Mouse (Mus musculus) liver, embryonic 13.5 days (tissue): ENCODE results near the gene Cryl1. TPM values are rescaled to one million over a fixed set of nuclear protein-coding genes. Genes with fewer than 3 reads are reported as not detected.

ENCODE experiments used
- ATAC-seq: fragments of 200-750 bp; cut with Nextera tagmentation; 2 replicates; pipeline ENCODE4 v1.8.0; 2017; ENCODE audit warnings: low read depth, mild to moderate bottlenecking, moderate number of reproducible peaks, moderate library complexity
- DNase-seq: peaks from one replicate; pipeline ENCODE4 v3.0.0; 2022
- H3K27ac ChIP-seq: fragments of 300-500 bp; sonication (generic); 2 replicates; pipeline ENCODE4 v1.5.1; 2015; ENCODE audit warnings: moderate library complexity, mild to moderate bottlenecking, inconsistent platforms
- H3K27me3 ChIP-seq: fragments of 300-500 bp; sonication (generic); 2 replicates; pipeline ENCODE4 v1.6.1; 2015; ENCODE audit warnings: mild to moderate bottlenecking, inconsistent platforms
- H3K36me3 ChIP-seq: fragments of 300-500 bp; sonication (generic); 2 replicates; pipeline ENCODE4 v1.6.1; 2015; ENCODE audit warnings: mild to moderate bottlenecking, inconsistent platforms
- H3K4me1 ChIP-seq: fragments of 300-500 bp; sonication (generic); replicated peaks from 2 replicates; pipeline ENCODE4 v1.6.1; 2015; ENCODE audit warnings: inconsistent platforms
- H3K4me2 ChIP-seq: fragments of 300-500 bp; sonication (generic); 2 replicates; pipeline ENCODE4 v1.6.1; 2015; ENCODE audit warnings: inconsistent platforms, mild to moderate bottlenecking, moderate library complexity
- H3K4me3 ChIP-seq: fragments of 300-500 bp; sonication (generic); replicated peaks from 2 replicates; pipeline ENCODE4 v1.5.1; 2015; ENCODE audit warnings: mild to moderate bottlenecking, inconsistent platforms
- H3K9ac ChIP-seq: fragments of 300-500 bp; sonication (generic); 2 replicates; pipeline ENCODE4 v1.6.1; 2015; ENCODE audit warnings: mild to moderate bottlenecking, inconsistent platforms
- H3K9me3 ChIP-seq: fragments of 300-500 bp; sonication (generic); replicated peaks from 2 replicates; pipeline ENCODE4 v1.6.1; 2016; ENCODE audit warnings: inconsistent platforms
- WGBS: fragments of 180-500 bp; shearing (Covaris S2); methylation state at CpG from one replicate; pipeline ENCODE4 v1.1.7; 2015; ENCODE audit not compliant: insufficient replicate concordance; 5-methylcytosine and 5-hydroxymethylcytosine counted together
- polyA plus RNA-seq: library from polyadenylated mRNA; unstranded; fragments of >200 nt; fragmentation: Nextera tagmentation; extraction: Ambion mirVana; gene quantifications from 2 replicates; pipeline ENCODE4 v1.2.1, GENCODE M21; 2015

The Cryl1 gene
- polyA plus RNA-seq, 1 experiment from 2014 or later: 7.0 TPM

DNA sequence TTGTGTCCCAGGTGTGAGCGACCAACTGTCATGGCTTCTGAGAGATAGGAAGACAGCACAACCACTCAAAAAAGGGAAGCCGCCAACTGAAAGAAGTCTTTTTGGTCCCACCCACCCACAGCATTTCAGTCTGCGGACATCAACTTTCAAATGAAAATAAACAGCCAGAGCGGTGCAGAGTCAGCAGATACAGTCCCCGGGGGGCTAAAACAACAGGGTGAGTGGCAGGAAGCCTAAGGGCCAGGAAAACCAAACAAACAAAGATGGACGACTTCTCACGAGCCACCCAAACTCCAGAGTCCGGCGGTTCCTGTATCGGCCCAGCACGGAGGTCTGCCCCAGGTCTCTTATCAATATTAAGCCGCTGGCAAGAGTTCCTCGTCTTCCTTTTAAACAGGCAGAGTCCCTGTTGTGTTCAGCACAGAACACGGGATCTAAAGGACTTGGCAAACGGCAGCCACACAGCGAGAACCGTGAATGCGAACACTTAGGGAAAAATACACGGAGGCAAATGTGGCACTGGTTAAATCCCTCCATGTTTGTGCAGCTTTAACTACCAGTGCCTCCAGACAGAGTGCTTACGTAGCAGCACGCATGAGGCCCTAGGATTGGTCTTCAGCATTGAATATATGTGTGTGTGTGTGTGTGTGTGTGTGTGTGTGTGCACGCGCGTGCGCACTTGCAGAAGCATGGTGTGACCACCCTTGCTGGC, 53.4 kb downstream of the Cryl1 start:
- 0 out of 2 replicates have a peak, but pooled peaks have one; percentile 23 for ATAC-seq
- H3K27ac ChIP-seq: peak overlapping the region; percentile 5; the same call in 1 of the 2 replicates
- H3K4me2 ChIP-seq: peak overlapping the region; percentile 50
- DNase-seq: no peak
- WGBS: 44% methylated on average over 25 of the region's 25 CpGs
- H3K9ac ChIP-seq: peak overlapping the region; percentile 19; the same call in 1 of the 2 replicates
- H3K4me1 ChIP-seq: peaks cover 27% of the 10 kb centered on the region
- no peaks in the 10 kb centered on the region for H3K9me3 ChIP-seq
- peak overlapping the region; percentile 26 for H3K4me3 ChIP-seq
- no peaks in the 10 kb centered on the region for H3K27me3 ChIP-seq
- H3K36me3 ChIP-seq: no peaks in the 10 kb centered on the region

DNA sequence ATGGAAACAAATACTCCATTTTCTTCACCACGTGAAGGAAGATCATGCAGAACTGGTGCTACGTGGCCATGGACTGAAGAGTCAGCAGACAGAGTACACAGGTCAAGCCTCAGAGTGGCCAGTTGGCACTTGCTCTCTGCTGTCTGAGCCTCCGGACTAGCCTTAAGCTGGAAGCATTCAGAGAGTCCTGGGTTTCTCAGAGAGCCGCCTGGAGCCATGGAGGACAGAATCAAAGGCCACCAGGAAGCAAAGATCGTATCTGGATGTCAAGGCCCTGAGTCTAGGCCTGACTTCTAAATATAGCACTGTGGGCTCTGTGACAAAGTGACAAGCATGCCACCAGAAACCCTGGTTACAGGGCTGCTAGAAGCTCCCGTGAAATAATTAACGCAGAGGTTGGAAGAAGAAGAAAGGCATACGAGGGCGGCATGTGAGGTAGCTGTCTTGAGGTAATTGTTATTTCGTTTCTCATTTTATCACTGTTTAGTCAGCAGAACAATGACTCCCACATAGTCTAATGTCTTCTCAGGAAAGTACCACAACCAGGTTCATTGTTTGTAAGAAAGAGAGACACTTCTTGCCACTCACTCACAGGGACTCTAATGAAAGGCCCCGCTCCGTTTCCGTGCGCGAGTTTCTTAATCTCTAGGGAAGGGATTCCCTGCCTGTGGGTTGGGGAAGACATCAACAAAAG, 55.1 kb downstream of the Cryl1 start:
- Histone ChIP-seq H3K27ac (no peak overlapping the region), H3K4me1 (peaks cover 18% of the 10 kb centered on the region), H3K4me3 (no peak overlapping the region), H3K4me2 (no peak overlapping the region), H3K27me3 (no peaks in the 10 kb centered on the region), H3K9ac (no peak overlapping the region), H3K36me3 (no peaks in the 10 kb centered on the region), H3K9me3 (no peaks in the 10 kb centered on the region)
- 57% methylated on average over 15 of the region's 15 CpGs for WGBS
- DNase-seq (no peak), ATAC-seq (no peak)

DNA sequence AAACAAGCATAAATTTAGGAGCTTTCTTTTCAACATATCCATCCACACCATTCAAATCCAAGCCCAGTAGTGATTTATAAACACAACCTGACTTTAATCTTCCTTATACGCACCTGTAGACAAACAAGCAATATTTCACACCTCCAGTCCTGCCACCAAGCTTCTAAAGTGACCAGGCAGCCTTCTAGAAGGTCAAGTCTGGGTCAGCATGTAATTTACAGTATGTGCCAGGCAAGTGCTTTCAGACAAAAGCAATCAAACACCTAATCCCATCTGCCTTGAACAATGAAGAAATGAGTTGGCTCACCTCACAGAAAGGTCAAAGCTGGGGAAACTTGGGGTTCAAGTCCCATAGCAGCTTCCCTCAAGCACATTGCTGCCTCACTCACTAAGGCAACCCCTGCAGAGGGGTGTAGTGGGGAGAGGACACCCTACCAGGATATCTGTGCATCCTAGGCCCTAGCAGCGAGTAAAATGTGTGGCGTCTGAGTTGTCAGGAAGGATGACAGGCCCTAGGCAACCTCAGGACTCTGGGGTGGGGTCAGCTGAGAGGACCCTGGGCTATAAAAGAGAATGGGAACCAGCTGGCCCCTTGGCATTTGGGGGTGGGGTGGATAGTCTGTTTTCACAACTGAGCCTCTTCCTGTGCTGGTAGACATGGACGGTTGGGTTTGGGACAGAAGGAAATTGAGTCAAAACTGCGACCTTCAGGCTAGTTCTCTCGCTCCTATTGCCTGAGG, 55.8 kb downstream of the Cryl1 start:
- H3K9me3 ChIP-seq: no peaks in the 10 kb centered on the region
- no peaks in the 10 kb centered on the region for H3K36me3 ChIP-seq
- no peak overlapping the region for H3K4me2 ChIP-seq
- ATAC-seq (no peak), DNase-seq (no peak)
- no peak overlapping the region for H3K4me3 ChIP-seq
- no peaks in the 10 kb centered on the region for H3K27me3 ChIP-seq
- H3K9ac ChIP-seq: no peak overlapping the region
- peaks cover 18% of the 10 kb centered on the region for H3K4me1 ChIP-seq
- 58% methylated on average over 6 of the region's 6 CpGs for WGBS
- H3K27ac ChIP-seq: no peak overlapping the region

DNA sequence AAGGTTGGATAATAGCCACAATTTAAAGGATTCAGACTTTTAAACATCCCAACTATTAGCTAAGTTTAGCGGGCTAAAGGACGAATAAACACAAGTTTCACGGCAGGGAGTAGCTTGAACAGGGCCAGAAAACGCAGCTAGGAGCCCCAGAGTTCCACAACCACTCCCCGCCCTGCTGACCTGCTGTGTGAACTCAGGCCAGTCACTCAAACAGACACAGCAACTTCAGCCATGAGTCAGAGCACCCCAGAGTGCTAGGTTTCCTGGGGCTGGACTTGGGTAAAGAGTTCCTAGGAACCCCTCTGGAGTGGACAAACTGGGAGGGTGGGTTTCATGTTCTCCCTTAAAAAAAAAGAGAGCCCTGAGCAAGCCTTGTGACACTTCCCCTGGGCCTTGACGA, 59.7 kb downstream of the Cryl1 start:
- Histone ChIP-seq H3K4me3 (no peak overlapping the region), H3K4me1 (peaks cover 3% of the 10 kb centered on the region; the same call in 1 of the 2 replicates), H3K27ac (no peak overlapping the region), H3K36me3 (no peaks in the 10 kb centered on the region), H3K9ac (no peak overlapping the region), H3K9me3 (no peaks in the 10 kb centered on the region), H3K4me2 (no peak overlapping the region), H3K27me3 (no peaks in the 10 kb centered on the region)
- WGBS: 52% methylated on average over 6 of the region's 6 CpGs
- DNase-seq (no peak), ATAC-seq (no peak)

DNA sequence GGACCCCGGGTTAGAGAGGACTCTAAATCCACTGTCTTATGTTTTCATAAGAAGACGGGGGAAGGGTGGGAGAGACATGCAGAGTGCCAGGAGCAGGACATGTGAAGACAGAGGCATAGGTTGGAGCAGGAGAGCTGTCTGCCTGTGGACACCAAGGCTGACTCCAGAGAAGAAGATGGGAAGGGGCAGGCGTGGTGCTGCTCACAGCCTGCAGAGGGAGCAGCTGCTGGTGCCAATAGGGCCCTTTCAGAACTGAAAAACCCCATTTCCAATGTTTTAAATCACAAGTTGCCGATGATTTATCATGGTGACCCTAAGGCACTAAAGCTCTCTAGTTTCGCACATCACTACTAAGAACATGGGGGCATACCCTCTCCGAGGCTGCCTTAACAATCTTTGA, 63.5 kb downstream of the Cryl1 start:
- DNase-seq (no peak), ATAC-seq (no peak)
- no peak overlapping the region for H3K4me3 ChIP-seq
- H3K9me3 ChIP-seq: no peaks in the 10 kb centered on the region
- H3K36me3 ChIP-seq: no peaks in the 10 kb centered on the region
- no peak overlapping the region for H3K4me2 ChIP-seq
- H3K27ac ChIP-seq: no peak overlapping the region
- WGBS: 61% methylated on average over 6 of the region's 6 CpGs
- H3K4me1 ChIP-seq: no peaks in the 10 kb centered on the region
- no peak overlapping the region for H3K9ac ChIP-seq
- H3K27me3 ChIP-seq: no peaks in the 10 kb centered on the region

DNA sequence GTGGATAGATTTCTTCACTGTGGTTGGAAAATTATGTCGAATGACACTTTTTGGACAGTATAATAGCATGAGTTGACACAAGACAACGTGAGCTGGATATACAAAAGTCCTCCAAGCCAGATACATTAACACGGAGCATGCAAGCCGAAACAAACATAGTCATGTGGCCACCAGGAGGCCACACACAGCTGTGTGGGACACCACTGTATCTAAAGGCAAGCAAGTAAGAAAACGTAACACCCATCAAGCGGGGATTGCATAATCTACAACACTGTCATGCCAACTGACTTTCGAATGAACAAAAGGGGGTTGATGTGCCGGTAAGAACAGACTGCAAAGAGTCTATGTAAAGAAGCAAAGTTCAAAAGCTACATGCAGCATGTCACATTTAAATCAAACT, 65.8 kb downstream of the Cryl1 start:
- H3K27me3 ChIP-seq: no peaks in the 10 kb centered on the region
- no peak overlapping the region for H3K27ac ChIP-seq
- DNase-seq: no peak
- no peak overlapping the region for H3K9ac ChIP-seq
- no peak overlapping the region for H3K4me2 ChIP-seq
- H3K36me3 ChIP-seq: no peaks in the 10 kb centered on the region
- H3K4me1 ChIP-seq: no peaks in the 10 kb centered on the region
- WGBS: 62% methylated on average over 8 of the region's 8 CpGs
- no peak overlapping the region for H3K4me3 ChIP-seq
- H3K9me3 ChIP-seq: no peaks in the 10 kb centered on the region
- ATAC-seq: no peak

DNA sequence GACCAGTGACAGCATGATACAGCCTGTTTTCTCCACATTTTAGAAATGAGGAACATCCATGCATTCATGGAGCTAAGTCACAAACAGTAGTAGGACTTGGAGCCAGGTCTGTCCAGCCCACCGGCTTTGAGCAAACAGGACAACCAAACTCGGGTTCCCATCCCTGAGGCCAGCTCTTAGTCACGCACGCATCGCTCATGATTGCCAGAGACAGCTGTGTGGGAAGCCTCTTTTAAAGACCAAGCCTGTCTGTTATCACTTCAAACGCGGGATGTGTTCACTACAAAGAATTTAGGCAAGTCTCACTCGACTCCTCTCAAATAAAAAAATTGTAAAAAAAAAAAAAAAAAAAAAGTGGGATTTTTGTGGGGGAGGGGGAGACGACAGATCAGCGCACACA, 67.2 kb downstream of the Cryl1 start:
- no peaks in the 10 kb centered on the region for H3K36me3 ChIP-seq
- H3K27ac ChIP-seq: no peak overlapping the region
- H3K4me3 ChIP-seq: no peak overlapping the region
- H3K9me3 ChIP-seq: no peaks in the 10 kb centered on the region
- WGBS: 65% methylated on average over 10 of the region's 10 CpGs
- H3K27me3 ChIP-seq: no peaks in the 10 kb centered on the region
- no peak overlapping the region for H3K4me2 ChIP-seq
- H3K4me1 ChIP-seq: no peaks in the 10 kb centered on the region
- no peak for DNase-seq
- ATAC-seq: no peak
- no peak overlapping the region for H3K9ac ChIP-seq

DNA sequence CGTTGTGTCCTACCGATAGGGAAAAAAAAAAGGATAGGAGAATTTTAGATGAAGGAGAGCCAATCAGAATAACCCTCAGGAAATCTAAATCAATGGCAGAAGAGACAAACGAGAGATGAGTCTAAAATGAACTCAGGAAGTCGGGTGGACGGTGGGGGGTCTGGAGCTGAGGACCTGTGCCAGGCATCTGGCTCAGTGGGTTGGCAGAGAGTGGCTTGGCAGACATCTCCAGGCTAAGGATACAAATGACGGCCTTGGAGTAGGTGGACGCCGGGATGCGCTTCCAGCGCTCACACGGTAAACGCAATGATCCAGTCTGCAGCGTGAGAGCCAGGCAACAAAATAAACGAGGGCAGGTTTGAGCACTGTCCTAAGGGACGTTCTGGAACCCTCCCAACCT, 68.7 kb downstream of the Cryl1 start:
- no peak overlapping the region for H3K4me2 ChIP-seq
- H3K27me3 ChIP-seq: no peaks in the 10 kb centered on the region
- 81% methylated on average over 15 of the region's 15 CpGs for WGBS
- DNase-seq: no peak
- no peaks in the 10 kb centered on the region for H3K36me3 ChIP-seq
- H3K9ac ChIP-seq: no peak overlapping the region
- H3K4me3 ChIP-seq: no peak overlapping the region
- H3K27ac ChIP-seq: no peak overlapping the region
- H3K4me1 ChIP-seq: no peaks in the 10 kb centered on the region
- H3K9me3 ChIP-seq: no peaks in the 10 kb centered on the region
- ATAC-seq: no peak

DNA sequence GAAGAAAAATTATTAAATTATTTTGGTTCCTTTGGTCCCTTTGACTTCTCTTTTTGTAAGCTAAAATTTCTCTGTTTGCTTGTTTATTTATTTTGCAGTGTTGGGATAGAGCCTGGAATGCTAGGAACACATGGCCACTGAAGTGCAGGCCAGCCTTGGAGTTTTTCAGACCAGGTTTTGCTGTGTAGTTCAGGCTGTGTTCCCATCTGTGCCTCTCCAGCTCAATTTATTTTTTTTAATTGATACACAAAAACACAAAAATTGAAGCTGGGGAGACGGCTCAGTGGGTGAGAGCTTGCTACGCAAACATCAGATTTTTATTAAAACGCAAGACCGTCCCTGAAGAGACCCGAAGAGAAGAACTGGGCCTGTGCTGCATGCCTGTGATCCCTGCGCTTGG, 71.6 kb downstream of the Cryl1 start:
- 80% methylated on average over 6 of the region's 6 CpGs for WGBS
- no peak for DNase-seq
- Histone ChIP-seq H3K27me3 (no peaks in the 10 kb centered on the region), H3K9me3 (no peaks in the 10 kb centered on the region), H3K4me2 (no peak overlapping the region), H3K4me3 (no peak overlapping the region), H3K4me1 (no peaks in the 10 kb centered on the region), H3K27ac (no peak overlapping the region), H3K9ac (no peak overlapping the region), H3K36me3 (no peaks in the 10 kb centered on the region)
- ATAC-seq: no peak

DNA sequence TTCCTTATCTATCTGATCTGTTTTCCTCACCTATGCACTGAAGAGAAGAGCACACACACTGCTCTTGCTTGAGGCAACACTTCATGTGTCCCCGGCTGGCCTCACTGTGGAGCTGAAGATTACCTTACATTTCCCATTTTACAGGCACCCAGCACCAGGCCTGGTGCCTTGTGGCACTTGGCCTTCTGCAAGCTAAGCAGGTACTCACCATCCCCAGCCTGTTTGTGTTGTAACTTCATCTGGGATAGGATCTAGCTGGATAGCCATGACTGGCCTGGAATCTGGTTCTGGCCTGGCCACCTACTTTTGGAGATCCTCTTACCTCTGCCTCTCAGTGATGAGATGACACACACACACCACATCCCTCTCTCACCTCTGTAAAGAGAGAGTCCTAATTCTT, 79.5 kb downstream of the Cryl1 start:
- Histone ChIP-seq H3K4me3 (no peak overlapping the region), H3K9me3 (no peaks in the 10 kb centered on the region), H3K27me3 (no peaks in the 10 kb centered on the region), H3K27ac (no peak overlapping the region), H3K9ac (no peak overlapping the region), H3K4me1 (0 out of 2 replicates have a peak, but pooled peaks cover 2% of the 10 kb centered on the region), H3K4me2 (no peak overlapping the region), H3K36me3 (no peaks in the 10 kb centered on the region)
- DNase-seq (no peak), ATAC-seq (no peak)
- 70% methylated on average over 1 of the region's 1 CpGs for WGBS
